Mouse (Mus musculus) ES-E14 (cell line): ENCODE results near the gene Ankmy2. TPM values are rescaled to one million over a fixed set of nuclear protein-coding genes. Genes with fewer than 3 reads are reported as not detected.

Experiments
- DNase-seq: peaks from one replicate; pipeline ENCODE4 v3.0.0-alpha.2; 2013; ENCODE audit warnings: low read depth, low spot score
- H3K27ac ChIP-seq: 2 replicates; pipeline ENCODE4 v1.5.1; 2012; ENCODE audit warnings: low read depth, mild to moderate bottlenecking, low read length, moderate library complexity, mixed read lengths; ENCODE audit not compliant: poor library complexity, insufficient read depth, severe bottlenecking
- H3K36me3 ChIP-seq: 2 replicates; pipeline ENCODE4 v1.6.1; 2012; ENCODE audit warnings: mild to moderate bottlenecking, low read length, moderate library complexity, mixed read lengths; ENCODE audit not compliant: control insufficient read depth, poor library complexity, insufficient read depth, severe bottlenecking
- H3K4me1 ChIP-seq, 2 experiments: fragments of 150-350 bp in 1 of 2; sonication (generic) in 1 of 2; 2 replicates each; pipeline ENCODE4 v1.6.1; 2012; ENCODE audit warnings: low read length in 2 of 2, mild to moderate bottlenecking in 1 of 2, mixed read lengths in 1 of 2; ENCODE audit not compliant: control insufficient read depth in 2 of 2, insufficient read depth in 2 of 2, poor library complexity in 1 of 2
- H3K4me3 ChIP-seq, 2 experiments: fragments of 150-350 bp in 1 of 2; sonication (generic) in 1 of 2; 2 replicates each; pipeline ENCODE4 v1.5.1; 2012; ENCODE audit warnings: low read length in 2 of 2, low read depth in 1 of 2, mild to moderate bottlenecking in 1 of 2, mixed read lengths in 1 of 2; ENCODE audit not compliant: insufficient read depth in 1 of 2, poor library complexity in 1 of 2, severe bottlenecking in 1 of 2
- H3K9ac ChIP-seq: 2 replicates; pipeline ENCODE4 v1.6.1; 2012; ENCODE audit warnings: low read depth, mild to moderate bottlenecking, low read length, mixed read lengths; ENCODE audit not compliant: poor library complexity, insufficient read depth, severe bottlenecking
- H3K9me3 ChIP-seq: fragments of 150-350 bp; sonication (generic); 2 replicates; pipeline ENCODE4 v1.6.1; 2012; ENCODE audit warnings: low read depth, mild to moderate bottlenecking, low read length; ENCODE audit not compliant: control insufficient read depth, insufficient read depth
- CHD2 ChIP-seq: IDR thresholded peaks from 2 replicates; pipeline ENCODE4 v1.6.1; 2014; ENCODE audit warnings: mild to moderate bottlenecking, low read depth, low read length, inconsistent platforms
- HCFC1 ChIP-seq: IDR thresholded peaks from 2 replicates; pipeline ENCODE4 v1.6.1; 2012; ENCODE audit warnings: low read length, inconsistent platforms, borderline replicate concordance; ENCODE audit not compliant: insufficient read depth
- MAFK ChIP-seq: IDR thresholded peaks from 2 replicates; pipeline ENCODE4 v1.6.1; 2014; ENCODE audit warnings: mild to moderate bottlenecking, low read depth, low read length, inconsistent platforms; ENCODE audit not compliant: insufficient read depth
- ZC3H11A ChIP-seq: IDR thresholded peaks from 2 replicates; pipeline ENCODE4 v1.6.1; 2012; ENCODE audit warnings: low read depth, mild to moderate bottlenecking, inconsistent platforms, low read length, borderline replicate concordance
- ZNF384 ChIP-seq: IDR thresholded peaks from 2 replicates; pipeline ENCODE4 v1.6.1; 2012; ENCODE audit warnings: low read depth, low read length, inconsistent platforms
- in situ Hi-C, 2 experiments: fragments of 600-800 bp; cut with MboI; formaldehyde crosslinking; loops; one replicate each; pipeline ENCODE4 v1.15.1; 2025; ENCODE audit warnings: low sequenced_read_pairs in 2 of 2, inconsistent platforms in 1 of 2; ENCODE audit not compliant: unreplicated experiment in 2 of 2
- total RNA-seq: library from RNA; depleted of rRNA; stranded (reverse); fragments of 300-350 nt; gene quantifications from 2 replicates; pipeline ENCODE4 v1.2.3, GENCODE M21; 2012

Gene Ankmy2
- total RNA-seq, 1 experiment: 21.2 TPM

- no peak overlapping the region for H3K27ac ChIP-seq
- no peaks in the 10 kb centered on the region for H3K4me1 ChIP-seq
- TF ChIP-seq MAFK (no peak), ZNF384 (no peak), CHD2 (no peak), ZC3H11A (no peak), HCFC1 (no peak)
- H3K4me3 ChIP-seq: no peak overlapping the region
- in situ Hi-C loops: no loop called here
- peaks cover 6% of the 10 kb centered on the region for H3K36me3 ChIP-seq
- DNase-seq: no peak
- H3K9me3 ChIP-seq: no peaks in the 10 kb centered on the region
- H3K9ac ChIP-seq: no peak overlapping the region
Measured at GRCm38 (mm10) chr12:36132668-36133067, 24.2 kb upstream of the Ankmy2 start.

GRCm38 (mm10) chr12:36133547-36133946, 23.4 kb upstream of the Ankmy2 start:
- no peak overlapping the region for H3K4me3 ChIP-seq
- TF ChIP-seq CHD2 (no peak), HCFC1 (no peak), ZNF384 (no peak), ZC3H11A (no peak), MAFK (no peak)
- H3K27ac ChIP-seq: no peak overlapping the region
- peaks cover 6% of the 10 kb centered on the region for H3K36me3 ChIP-seq
- H3K4me1 ChIP-seq: no peaks in the 10 kb centered on the region
- in situ Hi-C loops: no loop called here
- no peak overlapping the region for H3K9ac ChIP-seq
- no peaks in the 10 kb centered on the region for H3K9me3 ChIP-seq
- DNase-seq: no peak

- H3K27ac ChIP-seq: no peak overlapping the region
- no peak for TF ChIP-seq ZC3H11A
- TF ChIP-seq ZNF384: no peak
- TF ChIP-seq MAFK: no peak
- no peak for TF ChIP-seq CHD2
- no peak for TF ChIP-seq HCFC1
- no peaks in the 10 kb centered on the region for H3K4me1 ChIP-seq
- no peak for DNase-seq
- H3K9ac ChIP-seq: no peak overlapping the region
- no peaks in the 10 kb centered on the region for H3K9me3 ChIP-seq
- H3K36me3 ChIP-seq: peaks cover 4% of the 10 kb centered on the region
- no peak overlapping the region for H3K4me3 ChIP-seq
- in situ Hi-C loops: no loop called here
Measured at GRCm38 (mm10) chr12:36134111-36134510, 22.8 kb upstream of the Ankmy2 start.

- in situ Hi-C loops: no loop called here
- no peaks in the 10 kb centered on the region for H3K4me1 ChIP-seq
- H3K4me3 ChIP-seq: no peak overlapping the region
- H3K9me3 ChIP-seq: no peaks in the 10 kb centered on the region
- no peak for TF ChIP-seq CHD2
- TF ChIP-seq ZNF384: no peak
- no peak for TF ChIP-seq HCFC1
- TF ChIP-seq ZC3H11A: no peak
- TF ChIP-seq MAFK: no peak
- DNase-seq: no peak
- no peak overlapping the region for H3K9ac ChIP-seq
- H3K36me3 ChIP-seq: peaks cover 2% of the 10 kb centered on the region; the same call in 1 of the 2 replicates
- no peak overlapping the region for H3K27ac ChIP-seq
Measured at GRCm38 (mm10) chr12:36135409-36135808, 21.5 kb upstream of the Ankmy2 start.

GRCm38 (mm10) chr12:36136285-36136684, 20.6 kb upstream of the Ankmy2 start:
- Histone ChIP-seq H3K27ac (no peak overlapping the region), H3K9me3 (no peaks in the 10 kb centered on the region), H3K9ac (no peak overlapping the region), H3K36me3 (peaks cover 2% of the 10 kb centered on the region; the same call in 1 of the 2 replicates), H3K4me1 (no peaks in the 10 kb centered on the region), H3K4me3 (no peak overlapping the region)
- in situ Hi-C loops: no loop called here
- DNase-seq: no peak
- no peak for TF ChIP-seq HCFC1
- no peak for TF ChIP-seq MAFK
- TF ChIP-seq ZC3H11A: no peak
- no peak for TF ChIP-seq CHD2
- TF ChIP-seq ZNF384: no peak
